Mouse (Mus musculus) forebrain, embryonic 16.5 days (tissue): ENCODE data around the gene Tmod3. TPM values are rescaled to one million over a fixed set of nuclear protein-coding genes. Genes with fewer than 3 reads are reported as not detected.

Experiments
- ATAC-seq: fragments of 200-750 bp; cut with Nextera tagmentation; 2 replicates; pipeline ENCODE4 v1.8.0; 2017; ENCODE audit warnings: mild to moderate bottlenecking, moderate library complexity
- H3K27ac ChIP-seq: fragments of 300-500 bp; sonication (generic); 2 replicates; pipeline ENCODE4 v1.5.1; 2014; ENCODE audit warnings: low read length, control low read depth
- H3K27me3 ChIP-seq: fragments of 300-500 bp; sonication (generic); replicated peaks from 2 replicates; pipeline ENCODE4 v1.6.1; 2014; ENCODE audit warnings: low read length; ENCODE audit not compliant: control insufficient read depth, insufficient read depth
- H3K36me3 ChIP-seq: fragments of 300-500 bp; sonication (generic); 2 replicates; pipeline ENCODE4 v1.6.1; 2014; ENCODE audit not compliant: control insufficient read depth, insufficient read depth
- H3K4me1 ChIP-seq: fragments of 300-500 bp; sonication (generic); replicated peaks from 2 replicates; pipeline ENCODE4 v1.6.1; 2014; ENCODE audit warnings: low read length; ENCODE audit not compliant: control insufficient read depth, insufficient read depth
- H3K4me2 ChIP-seq: fragments of 300-500 bp; sonication (generic); 2 replicates; pipeline ENCODE4 v1.6.1; 2014; ENCODE audit warnings: mild to moderate bottlenecking, low read length, control low read depth
- H3K4me3 ChIP-seq: fragments of 300-500 bp; sonication (generic); replicated peaks from 2 replicates; pipeline ENCODE4 v1.5.1; 2014; ENCODE audit warnings: mild to moderate bottlenecking, low read length, control low read depth
- H3K9ac ChIP-seq: fragments of 300-500 bp; sonication (generic); replicated peaks from 2 replicates; pipeline ENCODE4 v1.6.1; 2014; ENCODE audit warnings: low read depth, low read length, control low read depth
- H3K9me3 ChIP-seq: fragments of 300-500 bp; sonication (generic); 2 replicates; pipeline ENCODE4 v1.6.1; 2016; ENCODE audit warnings: low read length; ENCODE audit not compliant: control insufficient read depth
- WGBS: fragments of 180-500 bp; shearing (Covaris S2); extraction: QIAGEN DNeasy Blood & Tissue Kit; methylation state at CpG from one replicate; pipeline ENCODE4 v1.1.7; 2014; 5-methylcytosine and 5-hydroxymethylcytosine counted together
- polyA plus RNA-seq: library from polyadenylated mRNA; unstranded; fragments of >200 nt; fragmentation: Nextera tagmentation; extraction: Ambion mirVana; gene quantifications from 2 replicates; pipeline ENCODE4 v1.2.1, GENCODE M21; 2015

Gene Tmod3
- polyA plus RNA-seq, 1 experiment from 2014 or later, result 107 TPM

DNA sequence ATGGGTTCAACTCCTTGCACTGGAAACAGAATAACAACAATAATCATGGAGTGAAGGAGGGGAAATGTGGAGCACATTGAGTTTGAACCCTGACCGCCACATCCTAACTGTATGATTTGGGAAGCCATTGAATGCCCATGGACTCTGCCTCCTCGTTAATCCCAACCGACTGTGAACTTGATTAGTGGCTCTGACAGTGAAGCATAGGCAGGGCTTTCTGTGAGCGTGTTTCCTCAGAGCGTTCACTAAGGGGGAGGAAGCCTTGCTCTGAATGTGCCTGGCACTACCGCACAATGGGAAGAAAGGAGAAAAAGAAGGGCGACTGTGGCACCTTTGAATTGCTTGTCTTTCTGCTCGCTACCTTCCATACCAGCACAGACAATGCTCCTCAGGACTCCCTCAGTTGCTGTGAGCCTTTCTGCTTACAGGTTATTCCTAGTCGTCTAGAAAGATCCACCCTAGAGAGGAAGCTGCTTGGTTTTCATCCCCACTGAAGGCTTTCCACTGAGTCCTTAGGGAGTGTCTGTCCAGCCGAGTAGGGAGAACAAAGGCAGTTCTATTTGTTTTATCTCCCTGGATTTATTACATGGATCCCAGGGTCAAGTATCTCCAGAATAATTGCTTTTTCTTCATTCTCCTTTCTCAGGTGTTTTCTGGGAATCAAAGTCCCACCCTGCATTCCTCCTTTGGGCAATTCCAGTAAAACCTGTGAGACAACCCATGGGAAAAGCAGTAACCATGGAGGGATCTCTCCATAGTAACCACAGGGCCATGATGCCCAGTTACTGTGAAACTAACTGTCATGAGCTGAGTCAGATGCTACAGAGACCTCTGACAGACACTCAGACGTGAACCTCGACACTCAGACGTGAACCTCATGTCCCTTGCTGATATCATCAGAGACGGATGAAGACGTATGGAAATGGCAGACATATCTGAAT is 30.7 kb upstream of the Tmod3 start:
- Histone ChIP-seq H3K27ac (no peak overlapping the region), H3K9ac (no peak overlapping the region), H3K4me2 (no peak overlapping the region), H3K4me1 (no peaks in the 10 kb centered on the region), H3K9me3 (no peaks in the 10 kb centered on the region), H3K36me3 (peaks cover 33% of the 10 kb centered on the region), H3K27me3 (no peaks in the 10 kb centered on the region), H3K4me3 (no peak overlapping the region)
- 68% methylated on average over 15 of the region's 15 CpGs for WGBS
- no peak for ATAC-seq

- no peaks in the 10 kb centered on the region for H3K27me3 ChIP-seq
- no peak overlapping the region for H3K27ac ChIP-seq
- peak; percentile 36 for ATAC-seq
- no peak overlapping the region for H3K4me2 ChIP-seq
- H3K4me1 ChIP-seq, result no peaks in the 10 kb centered on the region
- H3K36me3 ChIP-seq, result peaks cover 13% of the 10 kb centered on the region
- H3K9me3 ChIP-seq, result no peaks in the 10 kb centered on the region
- H3K4me3 ChIP-seq, result no peak overlapping the region
- 57% methylated on average over 7 of the region's 7 CpGs for WGBS
- H3K9ac ChIP-seq, result no peak overlapping the region
Observed at GRCm38 (mm10) chr9:75581694-75582350, 22.4 kb upstream of the Tmod3 start.

GRCm38 (mm10) chr9:75579321-75579720 is 19.9 kb upstream of the Tmod3 start:
- 86% methylated on average over 6 of the region's 6 CpGs for WGBS

DNA sequence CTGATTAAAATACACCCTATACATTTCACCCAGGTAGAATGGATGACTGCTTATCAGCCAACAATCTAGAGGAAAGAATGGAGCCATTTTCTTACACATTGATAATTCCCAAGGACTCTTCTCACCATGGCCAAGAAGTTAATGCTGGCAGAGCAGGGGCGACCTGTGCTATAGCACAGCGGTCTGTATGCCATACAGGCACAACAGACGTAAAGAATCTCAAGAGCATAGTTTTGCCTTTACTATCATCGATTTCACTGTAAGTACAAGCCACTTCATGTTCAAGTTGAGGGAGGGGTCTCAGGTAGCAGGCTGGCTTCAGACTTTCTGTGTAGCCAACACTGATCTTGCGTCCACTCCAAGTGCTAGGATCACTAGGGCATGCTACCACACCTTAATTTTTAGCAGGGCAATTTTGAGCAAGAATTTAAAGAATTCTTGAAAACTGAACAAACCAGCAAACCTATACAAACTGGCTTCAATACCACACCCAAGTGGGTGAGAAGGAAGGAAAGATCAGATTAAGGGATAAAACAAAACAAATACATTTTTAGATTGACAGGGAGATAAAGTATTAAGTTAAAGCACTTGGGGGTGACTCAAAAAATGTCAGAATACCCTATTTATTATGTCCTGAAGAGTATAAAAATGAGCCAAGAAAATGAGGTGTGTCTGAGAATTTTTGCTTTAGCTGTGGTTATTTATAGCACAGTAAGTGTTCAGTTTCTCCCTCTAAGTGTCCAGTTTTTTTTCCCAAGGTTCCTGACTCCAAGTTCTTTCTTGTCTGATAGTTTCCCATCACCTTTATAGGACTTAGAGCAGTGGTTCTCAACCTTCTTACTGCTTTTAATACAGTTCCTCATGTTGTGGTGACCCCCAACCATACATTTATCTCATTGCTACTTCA is 11.8 kb upstream of the Tmod3 start:
- Histone ChIP-seq H3K9me3 (no peaks in the 10 kb centered on the region), H3K36me3 (peaks cover 35% of the 10 kb centered on the region), H3K4me3 (no peak overlapping the region), H3K27ac (no peak overlapping the region), H3K27me3 (no peaks in the 10 kb centered on the region), H3K4me1 (no peaks in the 10 kb centered on the region), H3K9ac (no peak overlapping the region), H3K4me2 (no peak overlapping the region)
- no peak for ATAC-seq
- WGBS, result 94% methylated on average over 5 of the region's 5 CpGs

More at GRCm38 (mm10) chr9:75579321-75579720, 19.9 kb upstream of the Tmod3 start:
- Histone ChIP-seq H3K4me1 (no peaks in the 10 kb centered on the region), H3K9ac (no peak overlapping the region), H3K9me3 (no peaks in the 10 kb centered on the region), H3K36me3 (peaks cover 29% of the 10 kb centered on the region), H3K27ac (no peak overlapping the region), H3K4me2 (no peak overlapping the region), H3K4me3 (no peak overlapping the region), H3K27me3 (no peaks in the 10 kb centered on the region)
- ATAC-seq, result no peak

- no peaks in the 10 kb centered on the region for H3K9me3 ChIP-seq
- no peaks in the 10 kb centered on the region for H3K4me1 ChIP-seq
- H3K4me2 ChIP-seq, result no peak overlapping the region
- WGBS, result 93% methylated on average over 6 of the region's 6 CpGs
- H3K27me3 ChIP-seq, result no peaks in the 10 kb centered on the region
- ATAC-seq, result no peak
- H3K36me3 ChIP-seq, result peaks cover 11% of the 10 kb centered on the region
- H3K4me3 ChIP-seq, result no peak overlapping the region
- H3K27ac ChIP-seq, result no peak overlapping the region
- no peak overlapping the region for H3K9ac ChIP-seq
Observed at GRCm38 (mm10) chr9:75568399-75568798, 8.9 kb upstream of the Tmod3 start.

- no peaks in the 10 kb centered on the region for H3K36me3 ChIP-seq
- H3K4me1 ChIP-seq, result peaks cover 2% of the 10 kb centered on the region
- 82% methylated on average over 6 of the region's 6 CpGs for WGBS
- H3K27ac ChIP-seq, result no peak overlapping the region
- no peak overlapping the region for H3K4me2 ChIP-seq
- no peaks in the 10 kb centered on the region for H3K9me3 ChIP-seq
- H3K27me3 ChIP-seq, result no peaks in the 10 kb centered on the region
- ATAC-seq, result no peak
- no peak overlapping the region for H3K9ac ChIP-seq
- H3K4me3 ChIP-seq, result no peak overlapping the region
Observed at GRCm38 (mm10) chr9:75564892-75565291, 5.4 kb upstream of the Tmod3 start.

DNA sequence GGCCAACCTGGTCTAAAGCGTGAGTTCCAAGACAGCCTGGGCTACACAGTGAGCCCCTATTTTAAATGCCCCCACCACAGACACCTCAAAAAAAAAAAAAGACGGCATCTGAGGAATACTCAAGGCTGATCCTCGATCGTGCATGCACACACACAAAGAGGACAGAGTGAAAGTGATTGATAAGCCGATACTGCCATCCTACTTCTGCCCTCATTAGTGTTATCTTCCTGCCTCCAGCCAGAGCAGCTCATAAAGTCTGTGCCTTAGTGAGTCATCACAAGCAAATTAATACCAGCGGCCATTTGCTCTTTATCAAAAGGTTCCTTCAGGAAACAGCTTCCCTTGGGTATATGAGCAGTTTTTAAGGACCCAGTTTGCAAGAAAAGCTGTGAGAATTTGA is 4.2 kb upstream of the Tmod3 start:
- WGBS, result 94% methylated on average over 6 of the region's 6 CpGs
- Histone ChIP-seq H3K9ac (no peak overlapping the region), H3K4me1 (peaks cover 5% of the 10 kb centered on the region), H3K9me3 (no peaks in the 10 kb centered on the region), H3K36me3 (no peaks in the 10 kb centered on the region), H3K4me2 (no peak overlapping the region), H3K4me3 (no peak overlapping the region), H3K27ac (no peak overlapping the region), H3K27me3 (no peaks in the 10 kb centered on the region)
- ATAC-seq, result no peak

DNA sequence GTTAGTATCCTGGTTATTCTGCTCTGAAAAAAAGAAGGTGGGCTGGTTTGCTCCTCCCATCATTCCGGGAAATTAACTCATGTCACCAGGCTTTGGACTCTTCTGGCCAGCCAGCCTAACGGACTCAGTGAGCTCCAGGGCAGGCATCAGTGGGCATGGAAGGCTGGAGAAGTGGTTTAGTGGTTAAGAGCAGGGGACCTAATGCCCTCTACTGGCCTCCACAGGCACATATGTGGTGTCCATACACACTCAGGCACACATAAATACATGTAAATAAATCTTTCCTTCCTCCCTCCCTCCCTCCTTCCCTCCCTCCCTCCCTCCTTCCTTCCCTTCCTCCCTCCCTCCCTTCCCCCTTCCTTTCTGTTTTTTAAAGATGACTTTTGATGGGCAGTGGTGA is 3.7 kb upstream of the Tmod3 start:
- Histone ChIP-seq H3K9me3 (no peaks in the 10 kb centered on the region), H3K9ac (no peak overlapping the region), H3K36me3 (no peaks in the 10 kb centered on the region), H3K4me1 (peaks cover 6% of the 10 kb centered on the region), H3K4me3 (no peak overlapping the region), H3K4me2 (no peak overlapping the region), H3K27me3 (no peaks in the 10 kb centered on the region), H3K27ac (no peak overlapping the region)
- no peak for ATAC-seq
- WGBS, result 65% methylated on average over 2 of the region's 2 CpGs
